Mouse (Mus musculus) B cell, adult 2 months (primary cell): Measurements from ENCODE around the gene Olfr1510.
"Not testable (repeated sequence)": the region's sequence is repeated elsewhere in the genome, so short reads cannot be mapped to it uniquely, and the experiment has no call there.

Experiments used
- DNase-seq, 2 experiments: peaks; one replicate each; pipeline ENCODE4 v3.0.0; 2022

The Olfr1510 gene

GRCm38 (mm10) chr14:52414273-52414672 is at the start of gene Olfr1510:
Gene Olfr1510, minus strand, starts transcription at chr14:52414373.
- DNase-seq = no peak

- DNase-seq = peak; percentile 6 to 10
These were observed 47.8 kb upstream of the Olfr1510 start for GRCm38 (mm10) chr14:52461928-52462327.

GRCm38 (mm10) chr14:52451138-52451537 is 37.0 kb upstream of the Olfr1510 start:
- peak; percentile 47 to 52 for DNase-seq

DNA sequence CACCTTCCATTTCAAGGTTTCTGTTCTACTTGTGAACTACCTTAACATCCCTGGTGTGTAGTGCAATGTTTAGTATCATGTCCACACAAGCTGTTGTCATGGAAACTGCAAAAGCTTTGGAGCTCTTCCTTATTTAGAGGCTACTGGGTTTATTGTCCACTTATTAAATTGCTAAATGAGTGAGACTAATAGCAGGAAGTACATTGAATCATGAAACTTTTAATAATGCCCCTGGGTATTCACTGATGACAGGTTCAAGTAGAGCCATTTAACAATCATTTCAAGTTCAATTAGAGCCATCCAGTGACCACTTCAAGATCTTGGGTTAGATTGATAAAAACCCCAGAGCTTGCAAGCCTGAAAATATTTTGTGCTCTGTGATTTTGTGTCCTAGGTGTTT is 28.5 kb upstream of the Olfr1510 start, which contains the start of gene Olfr1509:
Gene Olfr1509, plus strand, starts transcription at position 301 of the 400 bp plus-strand sequence.
- no peak for DNase-seq

GRCm38 (mm10) chr14:52427686-52428085 is 13.5 kb upstream of the Olfr1510 start:
- no peak for DNase-seq

DNA sequence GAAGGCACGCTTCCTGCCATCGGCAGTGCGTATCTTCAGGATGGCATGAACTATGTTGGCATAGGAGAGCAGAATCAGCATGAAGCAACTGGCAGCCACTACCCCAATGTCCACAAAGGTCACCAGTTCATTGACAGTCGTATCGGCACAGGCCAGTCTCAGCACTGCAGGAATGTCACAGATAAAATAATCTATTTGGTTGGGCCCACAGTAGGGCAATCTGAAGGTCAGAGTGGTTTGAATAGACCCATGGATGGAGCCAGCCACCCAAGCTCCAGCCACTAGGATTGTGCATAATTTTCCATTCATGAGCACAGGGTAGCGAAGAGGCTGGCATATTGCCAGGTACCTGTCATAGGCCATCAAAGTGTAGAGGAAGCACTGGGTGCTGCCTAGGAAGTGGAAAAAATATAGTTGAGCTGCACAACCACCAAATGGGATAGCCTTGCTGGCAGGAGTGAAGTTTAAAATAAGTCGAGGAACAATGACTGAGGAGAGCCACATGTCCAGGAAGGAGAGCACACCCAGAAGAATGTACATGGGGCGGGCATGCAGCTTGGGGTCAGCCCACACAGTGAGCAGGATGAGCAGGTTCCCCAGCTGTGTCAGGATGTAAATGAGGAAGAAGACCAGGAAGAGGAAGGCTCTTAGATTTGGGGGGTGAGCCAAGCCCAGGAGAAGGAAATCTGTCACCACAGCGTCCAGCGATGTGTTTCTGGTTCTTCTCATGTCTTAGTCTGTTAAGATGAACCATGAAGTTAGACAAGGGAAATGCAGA is 3.8 kb downstream of the Olfr1510 start:
- not testable (repeated sequence) for DNase-seq

- no peak for DNase-seq
These were observed 16.9 kb downstream of the Olfr1510 start, which contains the start of gene Olfr1511 for GRCm38 (mm10) chr14:52397279-52397678. Gene Olfr1511, minus strand, starts transcription at chr14:52397379.

DNA sequence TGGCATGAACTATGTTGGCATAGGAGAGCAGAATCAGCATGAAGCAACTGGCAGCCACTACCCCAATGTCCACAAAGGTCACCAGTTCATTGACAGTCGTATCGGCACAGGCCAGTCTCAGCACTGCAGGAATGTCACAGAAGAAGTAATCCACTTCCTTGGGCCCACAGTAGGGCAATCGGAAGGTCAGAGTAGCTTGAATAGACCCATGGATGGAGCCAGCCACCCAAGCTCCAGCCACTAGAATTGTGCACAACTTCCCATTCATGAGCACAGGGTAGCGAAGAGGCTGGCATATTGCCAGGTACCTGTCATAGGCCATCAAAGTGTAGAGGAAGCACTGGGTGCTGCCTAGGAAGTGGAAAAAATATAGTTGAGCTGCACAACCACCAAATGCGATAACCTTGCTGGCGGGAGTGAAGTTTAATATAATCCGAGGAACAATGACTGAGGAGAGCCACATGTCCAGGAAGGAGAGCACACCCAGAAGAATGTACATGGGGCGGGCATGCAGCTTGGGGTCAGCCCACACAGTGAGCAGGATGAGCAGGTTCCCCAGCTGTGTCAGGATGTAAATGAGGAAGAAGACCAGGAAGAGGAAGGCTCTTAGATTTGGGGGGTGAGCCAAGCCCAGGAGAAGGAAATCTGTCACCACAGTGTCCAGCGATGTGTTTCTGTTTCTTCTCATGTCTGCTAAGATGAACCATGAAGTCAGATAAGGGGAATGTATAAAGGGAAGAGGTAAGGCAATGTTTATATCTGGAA is 23.9 kb downstream of the Olfr1510 start:
- DNase-seq = not testable (repeated sequence)

- DNase-seq = no peak
These were observed 35.1 kb downstream of the Olfr1510 start, which contains the start of gene Olfr1512 for GRCm38 (mm10) chr14:52379068-52379467. Gene Olfr1512, minus strand, starts transcription at chr14:52379168.

DNA sequence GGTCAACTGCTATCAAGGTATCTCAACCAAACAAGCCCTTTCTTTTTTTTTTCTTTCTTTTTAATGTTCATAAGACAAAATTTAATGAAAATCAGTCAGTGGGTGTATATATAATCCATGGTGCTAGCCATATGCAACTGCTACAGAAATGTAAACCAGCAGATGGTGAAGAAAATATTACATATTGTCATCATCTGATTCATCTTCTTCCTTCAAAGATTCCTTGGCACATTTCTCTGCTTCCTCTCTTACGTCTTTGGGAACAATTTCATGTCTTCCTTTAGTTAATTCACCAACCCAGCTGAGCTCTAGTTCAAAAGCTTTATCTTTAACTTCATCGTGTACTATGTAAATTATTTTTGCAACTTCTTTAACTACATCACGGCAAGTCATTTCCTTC is 45.4 kb downstream of the Olfr1510 start:
- DNase-seq = no peak
